Mouse (Mus musculus) kidney, postnatal 0 days (tissue): Measurements from ENCODE around the gene Sap30l. TPM values are rescaled to one million over a fixed set of nuclear protein-coding genes. Genes with fewer than 3 reads are reported as not detected.

ENCODE experiments used
- ATAC-seq: fragments of 200-750 bp; cut with Nextera tagmentation; replicated peaks from 2 replicates; pipeline ENCODE4 v1.8.0; 2017; ENCODE audit warnings: low read depth, moderate number of reproducible peaks, moderate TSS enrichment, moderate library complexity; ENCODE audit not compliant: low FRiP score
- DNase-seq: peaks from one replicate; pipeline ENCODE4 v3.0.0-alpha.2; 2016; ENCODE audit warnings: low spot score
- H3K27ac ChIP-seq: fragments of 300-500 bp; sonication (generic); 2 replicates; pipeline ENCODE4 v1.5.1; 2014; ENCODE audit warnings: mild to moderate bottlenecking
- H3K27me3 ChIP-seq: fragments of 300-500 bp; sonication (generic); 2 replicates; pipeline ENCODE4 v1.6.1; 2014; ENCODE audit warnings: low read length, mixed read lengths; ENCODE audit not compliant: insufficient read depth
- H3K36me3 ChIP-seq: fragments of 300-500 bp; sonication (generic); 2 replicates; pipeline ENCODE4 v1.6.1; 2014; ENCODE audit warnings: low read length, mixed read lengths; ENCODE audit not compliant: insufficient read depth
- H3K4me1 ChIP-seq: fragments of 300-500 bp; sonication (generic); replicated peaks from 2 replicates; pipeline ENCODE4 v1.6.1; 2014; ENCODE audit warnings: antibody characterized with exemption, low read length, mixed read lengths; ENCODE audit not compliant: insufficient read depth
- H3K4me2 ChIP-seq: fragments of 300-500 bp; sonication (generic); 2 replicates; pipeline ENCODE4 v1.6.1; 2014; ENCODE audit warnings: mild to moderate bottlenecking, low read length, moderate library complexity, mixed read lengths
- H3K4me3 ChIP-seq: fragments of 300-500 bp; sonication (generic); replicated peaks from 2 replicates; pipeline ENCODE4 v1.5.1; 2014; ENCODE audit warnings: low read depth, low read length
- H3K9ac ChIP-seq: fragments of 300-500 bp; sonication (generic); 2 replicates; pipeline ENCODE4 v1.6.1; 2014; ENCODE audit warnings: low read depth, low read length
- H3K9me3 ChIP-seq: fragments of 300-500 bp; sonication (generic); replicated peaks from 2 replicates; pipeline ENCODE4 v1.6.1; 2016; ENCODE audit warnings: low read length, inconsistent platforms, mixed read lengths
- CTCF ChIP-seq: IDR thresholded peaks from 2 replicates; pipeline ENCODE4 v1.5.1; 2016; ENCODE audit warnings: antibody characterized with exemption, low read depth, mild to moderate bottlenecking, moderate library complexity
- WGBS: fragments of 180-500 bp; shearing (Covaris S2); extraction: QIAGEN DNeasy Blood & Tissue Kit; methylation state at CpG from one replicate; pipeline ENCODE4 v1.1.7; 2014; 5-methylcytosine and 5-hydroxymethylcytosine counted together
- polyA plus RNA-seq: library from polyadenylated mRNA; unstranded; fragments of >200 nt; fragmentation: Nextera tagmentation; extraction: Ambion mirVana; gene quantifications from 2 replicates; pipeline ENCODE4 v1.2.1, GENCODE M21; 2015

Sap30l gene
- polyA plus RNA-seq, 1 experiment from 2014 or later: 19.1 TPM

DNA sequence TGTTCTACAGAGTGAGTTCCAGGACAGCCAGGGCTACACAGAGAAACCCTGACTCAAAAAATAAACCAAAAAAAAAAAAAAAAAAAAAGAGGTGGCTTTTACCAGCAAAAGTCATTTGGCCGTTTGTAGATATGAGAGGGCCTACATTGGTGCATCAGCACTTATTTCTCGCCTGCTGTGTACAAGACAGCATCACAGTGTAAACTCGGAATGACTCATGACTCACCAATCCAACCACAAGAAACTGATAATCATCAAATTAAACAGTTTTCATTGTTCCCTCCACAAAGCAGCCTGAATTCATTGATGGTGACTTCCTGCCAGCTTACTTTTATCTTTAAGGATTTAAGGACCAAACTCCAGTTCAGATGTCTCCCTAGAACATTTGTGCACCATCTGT lies 3.6 kb downstream of the Sap30l start:
- TF ChIP-seq CTCF: no peak
- ATAC-seq: no peak

GRCm38 (mm10) chr11:57809017-57809731 lies 7.7 kb downstream of the Sap30l start:
- H3K4me1 ChIP-seq: no peaks in the 10 kb centered on the region
- peaks cover 20% of the 10 kb centered on the region for H3K36me3 ChIP-seq
- H3K9me3 ChIP-seq: no peaks in the 10 kb centered on the region
- 92% methylated on average over 17 of the region's 17 CpGs for WGBS
- H3K4me2 ChIP-seq: no peak overlapping the region
- H3K27ac ChIP-seq: no peak overlapping the region
- no peak for ATAC-seq
- no peaks in the 10 kb centered on the region for H3K27me3 ChIP-seq
- no peak for TF ChIP-seq CTCF
- DNase-seq: no peak
- no peak overlapping the region for H3K9ac ChIP-seq
- no peak overlapping the region for H3K4me3 ChIP-seq

More for the DNA sequence above, 3.6 kb downstream of the Sap30l start:
- no peaks in the 10 kb centered on the region for H3K9me3 ChIP-seq
- no peak overlapping the region for H3K4me3 ChIP-seq
- peaks cover 11% of the 10 kb centered on the region; the same call in 1 of the 2 replicates for H3K36me3 ChIP-seq
- no peak overlapping the region for H3K9ac ChIP-seq
- no peak for DNase-seq
- H3K27me3 ChIP-seq: no peaks in the 10 kb centered on the region
- H3K4me1 ChIP-seq: no peaks in the 10 kb centered on the region; the same call in 1 of the 2 replicates
- 77% methylated on average over 3 of the region's 3 CpGs for WGBS
- H3K4me2 ChIP-seq: no peak overlapping the region
- no peak overlapping the region for H3K27ac ChIP-seq

- no peak for TF ChIP-seq CTCF
- no peaks in the 10 kb centered on the region for H3K4me1 ChIP-seq
- peaks cover 20% of the 10 kb centered on the region for H3K36me3 ChIP-seq
- no peak overlapping the region for H3K4me2 ChIP-seq
- 90% methylated on average over 8 of the region's 8 CpGs for WGBS
- no peaks in the 10 kb centered on the region for H3K9me3 ChIP-seq
- H3K4me3 ChIP-seq: no peak overlapping the region
- ATAC-seq (no peak; the same call in 1 of the 2 replicates), DNase-seq (no peak)
- H3K27ac ChIP-seq: no peak overlapping the region
- H3K9ac ChIP-seq: no peak overlapping the region
- no peaks in the 10 kb centered on the region for H3K27me3 ChIP-seq
These were observed 8.3 kb downstream of the Sap30l start for GRCm38 (mm10) chr11:57809732-57810098.

- H3K4me1 ChIP-seq: no peaks in the 10 kb centered on the region
- TF ChIP-seq CTCF: no peak
- DNase-seq: no peak
- ATAC-seq: no peak
- no peaks in the 10 kb centered on the region for H3K9me3 ChIP-seq
- no peak overlapping the region for H3K4me3 ChIP-seq
- H3K27me3 ChIP-seq: no peaks in the 10 kb centered on the region
- H3K9ac ChIP-seq: no peak overlapping the region
- peaks cover 20% of the 10 kb centered on the region for H3K36me3 ChIP-seq
- 68% methylated on average over 7 of the region's 7 CpGs for WGBS
- H3K4me2 ChIP-seq: no peak overlapping the region
- H3K27ac ChIP-seq: no peak overlapping the region
These were observed 9.6 kb downstream of the Sap30l start for GRCm38 (mm10) chr11:57811006-57811405.

DNA sequence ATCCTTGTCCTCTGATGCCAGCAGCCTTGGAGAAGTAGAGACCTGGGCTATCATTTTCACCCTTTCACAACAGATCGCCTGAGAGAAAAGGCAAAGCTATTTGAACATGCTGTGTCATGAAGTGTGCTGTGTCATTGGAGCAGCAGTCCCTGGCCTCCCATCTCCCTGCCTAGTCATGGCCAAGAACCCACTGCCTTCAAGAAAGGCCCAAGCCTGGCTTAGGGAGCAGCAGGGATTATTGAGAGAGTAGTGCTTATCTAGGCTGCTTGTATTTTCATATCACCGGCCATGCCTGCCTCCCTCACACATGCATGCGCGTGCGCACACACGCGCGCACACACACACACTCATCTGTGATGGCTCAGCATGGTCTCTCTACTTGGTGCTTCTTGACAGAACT lies 10.8 kb downstream of the Sap30l start:
- Histone ChIP-seq H3K9ac (no peak overlapping the region), H3K27ac (no peak overlapping the region), H3K27me3 (no peaks in the 10 kb centered on the region), H3K36me3 (peaks cover 20% of the 10 kb centered on the region), H3K9me3 (no peaks in the 10 kb centered on the region), H3K4me2 (no peak overlapping the region), H3K4me1 (no peaks in the 10 kb centered on the region), H3K4me3 (no peak overlapping the region)
- DNase-seq (no peak), ATAC-seq (no peak)
- TF ChIP-seq CTCF: no peak
- WGBS: 95% methylated on average over 8 of the region's 8 CpGs

- WGBS: 89% methylated on average over 3 of the region's 3 CpGs
- ATAC-seq (no peak), DNase-seq (no peak)
- H3K4me3 ChIP-seq: no peak overlapping the region
- no peaks in the 10 kb centered on the region for H3K27me3 ChIP-seq
- no peak overlapping the region for H3K9ac ChIP-seq
- H3K9me3 ChIP-seq: no peaks in the 10 kb centered on the region
- peaks cover 19% of the 10 kb centered on the region for H3K36me3 ChIP-seq
- H3K4me1 ChIP-seq: no peaks in the 10 kb centered on the region
- TF ChIP-seq CTCF: no peak
- no peak overlapping the region for H3K27ac ChIP-seq
- H3K4me2 ChIP-seq: no peak overlapping the region
These were observed 12.2 kb downstream of the Sap30l start for GRCm38 (mm10) chr11:57813641-57814040.

- 86% methylated on average over 4 of the region's 4 CpGs for WGBS
- Histone ChIP-seq H3K27me3 (no peaks in the 10 kb centered on the region), H3K4me3 (no peak overlapping the region), H3K4me2 (no peak overlapping the region), H3K36me3 (no peaks in the 10 kb centered on the region), H3K4me1 (no peaks in the 10 kb centered on the region), H3K27ac (no peak overlapping the region), H3K9ac (no peak overlapping the region), H3K9me3 (no peaks in the 10 kb centered on the region)
- DNase-seq (no peak), ATAC-seq (no peak)
- TF ChIP-seq CTCF: 0 out of 2 replicates have a peak, but pooled peaks have one; percentile 11
These were observed 16.8 kb downstream of the Sap30l start for GRCm38 (mm10) chr11:57818189-57818588.
